Mouse (Mus musculus) v-Abl transformed pro-B cells (cell line): ENCODE measurements around the gene Anp32e.
"Not testable (repeated sequence)": the region's sequence is repeated elsewhere in the genome, so short reads cannot be mapped to it uniquely, and the experiment has no call there.

Experiments used
- in situ Hi-C, 2 experiments: fragments of 400-800 bp; cut with MboI; formaldehyde crosslinking; loops; one replicate each; pipeline ENCODE4 v1.15.1; 2025; ENCODE audit not compliant: unreplicated experiment in 2 of 2

The Anp32e gene

GRCm38 (mm10) chr3:95928658-95929503 lies at the start of gene Anp32e:
Gene Anp32e, plus strand, starts transcription at chr3:95929246.
- in situ Hi-C loops: no loop called here

GRCm38 (mm10) chr3:95881979-95882815 lies 46.8 kb upstream of the Anp32e start, which contains the start of gene Ciart:
Gene Ciart, minus strand, starts transcription at chr3:95882251.
- in situ Hi-C loops: loop anchor here (5.0 to 10.0 kb wide), 2 partner anchors 80 to 173 kb away; partner anchors contain the start of gene Vps45 (in 1 of the 2)

- in situ Hi-C loops: loop anchor here (5.0 to 10.0 kb wide), 2 partner anchors 79 to 172 kb away; partner anchors contain the start of gene Vps45 (in 1 of the 2)
Measured at GRCm38 (mm10) chr3:95882816-95883425, 46.1 kb upstream of the Anp32e start.

GRCm38 (mm10) chr3:95884400-95884799 lies 44.6 kb upstream of the Anp32e start:
- in situ Hi-C loops: loop anchor here (5.0 to 10.0 kb wide), 2 partner anchors 78 to 170 kb away; partner anchors contain the start of gene Vps45 (in 1 of the 2)

GRCm38 (mm10) chr3:95887596-95887995 lies 41.5 kb upstream of the Anp32e start:
- in situ Hi-C loops: loop anchor here in 1 of 2 experiments (10.0 kb wide), 1 partner anchor 167 kb away; the partner anchor contains the start of gene Vps45

GRCm38 (mm10) chr3:95889664-95890063 lies 39.4 kb upstream of the Anp32e start:
- in situ Hi-C loops: loop anchor here in 1 of 2 experiments (10.0 kb wide), 1 partner anchor 165 kb away; the partner anchor contains the start of gene Vps45

GRCm38 (mm10) chr3:95891211-95892065 lies 37.6 kb upstream of the Anp32e start, which contains the start of gene BC028528:
Gene BC028528, minus strand, starts transcription at chr3:95892005.
- in situ Hi-C loops: no loop called here

- in situ Hi-C loops: no loop called here
Measured at GRCm38 (mm10) chr3:95892066-95893052, 36.7 kb upstream of the Anp32e start.

- in situ Hi-C loops: no loop called here
Measured at GRCm38 (mm10) chr3:95893126-95893525, 35.9 kb upstream of the Anp32e start.

GRCm38 (mm10) chr3:95893606-95894316 lies 35.3 kb upstream of the Anp32e start, which contains the start of gene Aph1a:
Gene Aph1a, plus strand, starts transcription at chr3:95893969.
- in situ Hi-C loops: not testable (repeated sequence)

- in situ Hi-C loops: no loop called here
Measured at GRCm38 (mm10) chr3:95894317-95895160, 34.5 kb upstream of the Anp32e start.

GRCm38 (mm10) chr3:95895501-95895900 lies 33.5 kb upstream of the Anp32e start:
- in situ Hi-C loops: not testable (repeated sequence)

GRCm38 (mm10) chr3:95899800-95900524 lies 29.1 kb upstream of the Anp32e start:
- in situ Hi-C loops: no loop called here

- in situ Hi-C loops: no loop called here
Measured at GRCm38 (mm10) chr3:95901616-95902372, 27.3 kb upstream of the Anp32e start.

GRCm38 (mm10) chr3:95902373-95902625 lies 26.7 kb upstream of the Anp32e start:
- in situ Hi-C loops: no loop called here

- in situ Hi-C loops: no loop called here
Measured at GRCm38 (mm10) chr3:95902643-95903042, 26.4 kb upstream of the Anp32e start.
